Mouse (Mus musculus) cortical plate, adult 2 months (tissue): Measurements from ENCODE around the gene Rsbn1l. TPM values are rescaled to one million over a fixed set of nuclear protein-coding genes. Genes with fewer than 3 reads are reported as not detected.

ENCODE experiments used
- H3K27ac ChIP-seq: fragments of 200-500 bp; 2 replicates; pipeline ENCODE4 v1.5.1; 2012; ENCODE audit warnings: low read length, control low read depth, inconsistent platforms; ENCODE audit not compliant: insufficient read depth
- H3K4me1 ChIP-seq: fragments of 200-500 bp; 2 replicates; pipeline ENCODE4 v1.6.1; 2011; ENCODE audit warnings: low read length; ENCODE audit not compliant: control insufficient read depth, insufficient read depth
- H3K4me3 ChIP-seq: fragments of 200-500 bp; 2 replicates; pipeline ENCODE4 v1.5.1; 2011; ENCODE audit warnings: mild to moderate bottlenecking, low read length, control low read depth; ENCODE audit not compliant: insufficient read depth
- CTCF ChIP-seq: fragments of 200-500 bp; IDR thresholded peaks from 2 replicates; pipeline ENCODE4 v1.5.1; 2011; ENCODE audit warnings: mild to moderate bottlenecking, control low read depth, low read length; ENCODE audit not compliant: insufficient read depth; ENCODE audit errors: extremely low read depth
- POLR2A ChIP-seq: fragments of 200-500 bp; IDR thresholded peaks from 2 replicates; pipeline ENCODE4 v1.6.1; 2011; ENCODE audit warnings: mild to moderate bottlenecking, low read length, control low read depth; ENCODE audit not compliant: insufficient read depth; ENCODE audit errors: extremely low read depth
- polyA plus RNA-seq: library from polyadenylated mRNA; depleted of rRNA; stranded (reverse); fragments of >200 nt; gene quantifications from 2 replicates; pipeline ENCODE4 v1.2.3, GENCODE M21; 2012; rRNA removed

The Rsbn1l gene
- polyA plus RNA-seq, 1 experiment, result 9.1 TPM

GRCm38 (mm10) chr5:20855066-20855465 is 101.1 kb downstream of the Rsbn1l start:
- Histone ChIP-seq H3K4me3 (no peak overlapping the region), H3K4me1 (no peaks in the 10 kb centered on the region), H3K27ac (no peak overlapping the region)
- TF ChIP-seq CTCF (no peak), POLR2A (no peak)

DNA sequence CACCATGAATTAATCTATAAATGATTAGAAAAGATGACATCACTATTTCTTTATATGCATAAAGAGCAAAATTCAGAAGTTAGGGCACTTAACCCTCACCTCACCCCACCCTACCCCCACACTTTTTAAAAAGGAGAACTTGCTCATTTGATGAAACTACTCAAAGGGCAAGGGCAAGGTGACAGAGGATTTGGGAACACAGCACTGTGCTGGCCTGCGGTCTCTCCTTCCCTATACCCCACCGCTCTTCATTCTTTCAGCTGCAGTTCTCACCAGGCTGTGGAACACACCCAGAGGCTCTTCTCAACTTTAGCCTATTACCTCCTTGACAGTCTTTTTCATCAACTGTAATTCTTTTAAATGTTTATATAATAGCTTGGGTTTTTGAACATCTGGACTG is 109.2 kb downstream of the Rsbn1l start:
- Histone ChIP-seq H3K4me1 (no peaks in the 10 kb centered on the region), H3K4me3 (no peak overlapping the region), H3K27ac (no peak overlapping the region)
- no peak for TF ChIP-seq POLR2A
- TF ChIP-seq CTCF, result no peak

GRCm38 (mm10) chr5:20843816-20844215 is 112.4 kb downstream of the Rsbn1l start:
- TF ChIP-seq POLR2A, result no peak
- TF ChIP-seq CTCF, result no peak
- no peak overlapping the region for H3K27ac ChIP-seq
- H3K4me1 ChIP-seq, result no peaks in the 10 kb centered on the region
- H3K4me3 ChIP-seq, result no peak overlapping the region

- Histone ChIP-seq H3K4me3 (no peak overlapping the region), H3K27ac (no peak overlapping the region), H3K4me1 (no peaks in the 10 kb centered on the region)
- TF ChIP-seq CTCF, result no peak
- TF ChIP-seq POLR2A, result no peak
Observed at GRCm38 (mm10) chr5:20843405-20843804, 112.8 kb downstream of the Rsbn1l start.

Other genes with a start within 250 kb of the Rsbn1l start
- 8.8 and 10.2 TPM in 2 replicates for gene Phtf2, start 74.3 kb downstream of the Rsbn1l start, polyA plus RNA-seq
- 35.6 and 37.4 TPM in 2 replicates for gene Tmem60, start 74.2 kb downstream of the Rsbn1l start, polyA plus RNA-seq
- gene Ptpn12, start 99.5 kb upstream of the Rsbn1l start, polyA plus RNA-seq, result 54.2 and 58.6 TPM in 2 replicates
- 6.7 and 8.0 TPM in 2 replicates for gene Gsap, start 229.9 kb upstream of the Rsbn1l start, polyA plus RNA-seq